Comparison of ENCODE assay signal across 8 mouse cellular contexts in the genomic region with DNA sequence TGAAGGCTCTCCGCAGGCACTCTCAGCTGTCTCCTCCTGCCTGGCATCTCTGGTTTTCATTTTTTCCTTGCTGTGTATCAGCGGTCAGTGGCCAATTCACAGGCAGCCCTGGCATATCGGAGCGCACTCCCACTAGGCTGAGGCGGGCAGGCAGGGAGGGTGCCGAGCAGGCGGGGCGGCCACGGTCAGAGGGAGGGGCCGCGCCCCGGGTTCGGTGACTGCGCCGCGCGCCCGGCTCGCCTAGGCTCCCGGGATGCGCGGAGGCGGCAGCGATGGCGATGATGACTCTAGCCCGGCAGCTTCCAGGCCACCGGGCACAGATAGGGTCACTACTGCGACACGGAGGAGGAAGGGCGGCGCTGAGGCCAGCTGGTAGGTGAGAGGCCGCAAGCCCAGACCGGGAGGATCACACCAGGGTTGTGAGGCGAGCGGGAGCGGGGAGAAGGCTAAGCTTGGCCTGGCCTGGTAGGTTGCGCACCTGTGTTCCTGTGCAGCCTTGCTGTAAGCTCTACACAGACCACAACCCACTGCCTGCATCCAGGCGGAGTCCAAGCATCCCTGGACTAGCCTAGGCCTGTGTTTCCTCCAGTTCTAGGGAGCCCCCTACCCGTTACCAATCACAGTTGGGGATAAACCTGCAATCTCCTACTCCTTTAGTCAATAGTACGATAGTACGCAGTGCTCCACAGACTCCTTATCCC. TPM values are rescaled to one million over a fixed set of nuclear protein-coding genes. Genes with fewer than 3 reads are reported as not detected.
DNase-seq lines count a peak whose midpoint lies in the region; ATAC-seq and TF ChIP-seq lines count a peak whose summit lies in the region.

A gene (plus strand): TSS at position 188 of the 701 bp plus-strand sequence.
A gene (plus strand): TSS at position 246 of the 701 bp plus-strand sequence.

- H3K36me3 ChIP-seq in liver, embryonic 16.5 days (ENCODE audit: control insufficient read depth, insufficient read depth), result no peaks in the 10 kb centered on the region
- no peaks in the 10 kb centered on the region for H3K36me3 ChIP-seq in neural tube, embryonic 14.5 days (ENCODE audit: control insufficient read depth, insufficient read depth, low read length)

- peak; percentile 23 for TF ChIP-seq CTCF in layer of hippocampus, adult 2 months (conservative IDR thresholded peaks at IDR 0.05)

- H3K9ac ChIP-seq in liver, embryonic 16.5 days (ENCODE audit: low read depth, low read length), result no peak within 1 kb of the TSS
- H3K9ac ChIP-seq in neural tube, embryonic 14.5 days (replicated peaks; ENCODE audit: low read depth, low read length), result peak within 1 kb of the TSS; percentile 56

- H3K4me1 ChIP-seq in liver, embryonic 16.5 days (ENCODE audit: control insufficient read depth, low read depth, low read length), result peaks cover 3% of the 10 kb centered on the region
- H3K4me1 ChIP-seq in neural tube, embryonic 14.5 days (ENCODE audit: control insufficient read depth, insufficient read depth, low read length), result no peaks in the 10 kb centered on the region

- H3K27me3 ChIP-seq in liver, embryonic 16.5 days (ENCODE audit: control insufficient read depth, insufficient read depth, low read depth, low read length), result peaks cover 8% of the 10 kb centered on the region
- H3K27me3 ChIP-seq in neural tube, embryonic 14.5 days (ENCODE audit: control insufficient read depth, insufficient read depth, low read length), result no peaks in the 10 kb centered on the region

- H3K4me3 ChIP-seq in layer of hippocampus, adult 2 months, result peak within 1 kb of the TSS; percentile 85
- peak within 1 kb of the TSS; percentile 31 for H3K4me3 ChIP-seq in liver, embryonic 16.5 days (ENCODE audit: low read depth, low read length)
- peak within 1 kb of the TSS; percentile 41 for H3K4me3 ChIP-seq in neural tube, embryonic 14.5 days (ENCODE audit: low read depth, low read length)

- no peaks in the 10 kb centered on the region for H3K9me3 ChIP-seq in liver, embryonic 16.5 days (replicated peaks; ENCODE audit: control insufficient read depth, low read length)
- no peaks in the 10 kb centered on the region for H3K9me3 ChIP-seq in neural tube, embryonic 14.5 days (ENCODE audit: control insufficient read depth, low read length)

- peak; percentile 81 for ATAC-seq in liver, embryonic 16.5 days (ENCODE audit: low read depth)
- peak; percentile 97 for ATAC-seq in neural tube, embryonic 14.5 days (ENCODE audit: low read depth)

- DNase-seq in WW6 (ENCODE audit: low read depth, low spot score), result peak; percentile 65
- DNase-seq in cerebellum, postnatal 25 days, result peak; percentile 92
- DNase-seq in frontal cortex, adult 2 months (ENCODE audit: extremely low spot score in 1 of 2, low spot score in 1 of 2), result peak; percentile 38 to 79
- DNase-seq in heart, postnatal 36 days, result peak; percentile 42 to 46
- DNase-seq in layer of hippocampus, adult 2 months (ENCODE audit: low spot score in 2 of 2), result peak; percentile 61 to 77
- DNase-seq in urinary bladder, postnatal 25 days (ENCODE audit: low spot score), result peak; percentile 52

- peak within 1 kb of the TSS; percentile 58 for H3K4me2 ChIP-seq in liver, embryonic 16.5 days (ENCODE audit: low read depth, low read length)
- H3K4me2 ChIP-seq in neural tube, embryonic 14.5 days (ENCODE audit: low read depth, low read length), result peak within 1 kb of the TSS; percentile 49

- intact Hi-C loops in heart, postnatal 36 days (cut with DNase I), result no loop called here

- peak within 1 kb of the TSS; percentile 99 for H3K27ac ChIP-seq in layer of hippocampus, adult 2 months
- H3K27ac ChIP-seq in liver, embryonic 16.5 days (ENCODE audit: low read length), result no peak within 1 kb of the TSS
- peak within 1 kb of the TSS; percentile 55 for H3K27ac ChIP-seq in neural tube, embryonic 14.5 days (ENCODE audit: low read depth, low read length)

- 7% methylated on average over 41 of the region's 41 CpGs for WGBS in liver, embryonic 16.5 days (ENCODE audit: insufficient replicate concordance)
- 3% methylated on average over 41 of the region's 41 CpGs for WGBS in neural tube, embryonic 14.5 days

RNA-seq across cellular contexts. Expression of the first gene that starts in this region (rescaled TPM):
- polyA plus RNA-seq in frontal cortex, adult 2 months (2012; rRNA removed), result 10.8 and 11.2 TPM in 2 replicates
- under 1 TPM in 1 of 2 experiments, not detected in 1; 0.17 TPM for total RNA-seq in heart, postnatal 36 days (2021)
- 10 to 100 TPM; 12.8 TPM for total RNA-seq in layer of hippocampus, adult 2 months (2021)
- polyA plus RNA-seq in liver, embryonic 16.5 days (2015; fragmentation: Nextera tagmentation; extraction: Ambion mirVana), result 0.04 TPM in 1 of 2 replicates, not detected in the other
- polyA plus RNA-seq in neural tube, embryonic 14.5 days (2014; fragmentation: Nextera tagmentation; extraction: Ambion mirVana), result 9.5 TPM in 2 replicates

RNA-seq across cellular contexts. Expression of the second gene that starts in this region (rescaled TPM):
- 9.1 and 10.5 TPM in 2 replicates for polyA plus RNA-seq in frontal cortex, adult 2 months (2012; rRNA removed)
- total RNA-seq in heart, postnatal 36 days (2021), result 1 to 10 TPM; 7.2 to 9.6 TPM
- 10 to 100 TPM; 18.6 to 18.8 TPM for total RNA-seq in layer of hippocampus, adult 2 months (2021)
- polyA plus RNA-seq in liver, embryonic 16.5 days (2015; fragmentation: Nextera tagmentation; extraction: Ambion mirVana), result 11.2 and 12.0 TPM in 2 replicates
- polyA plus RNA-seq in neural tube, embryonic 14.5 days (2014; fragmentation: Nextera tagmentation; extraction: Ambion mirVana), result 30.3 and 35.4 TPM in 2 replicates

Comparison
In these comparisons a context has a peak if more than half of its experiments do, and no peak if none do; other contexts are left out.
1. RNA of the first gene that starts in this region (total RNA-seq): 12.8 TPM in layer of hippocampus, adult 2 months; 0.17 TPM in heart, postnatal 36 days; every median in the first group is over 10 times any median in the second.
2. RNA of the first gene that starts in this region (polyA plus RNA-seq): 10.8 to 11.2 TPM in frontal cortex, adult 2 months and 9.5 TPM in neural tube, embryonic 14.5 days; 0.04 TPM in liver, embryonic 16.5 days; every median in the first group is over 10 times any median in the second.
3. H3K4me3 ChIP-seq: peak in every context shown above with its lines; median percentile 85 in layer of hippocampus, adult 2 months; 41 in neural tube, embryonic 14.5 days; 31 in liver, embryonic 16.5 days.
4. Peak in every context shown above with its lines, with median percentiles within 50 percentile points of each other: DNase-seq.